Mouse (Mus musculus) limb, embryonic 10.5 days (tissue): ENCODE results near the gene Acsm2. TPM values are rescaled to one million over a fixed set of nuclear protein-coding genes. Genes with fewer than 3 reads are reported as not detected.
"Not testable (repeated sequence)": the region's sequence is repeated elsewhere in the genome, so short reads cannot be mapped to it uniquely, and the experiment has no call there.

Experiments
- DNase-seq: peaks from one replicate; pipeline ENCODE4 v3.0.0-alpha.2; 2017; ENCODE audit warnings: low spot score
- H3K27ac ChIP-seq: fragments of 300-500 bp; sonication (generic); 2 replicates; pipeline ENCODE4 v1.5.1; 2016; ENCODE audit warnings: mild to moderate bottlenecking
- H3K27me3 ChIP-seq: fragments of 300-500 bp; sonication (generic); 2 replicates; pipeline ENCODE4 v1.6.1; 2016; ENCODE audit warnings: low read depth, mild to moderate bottlenecking; ENCODE audit not compliant: poor library complexity, severe bottlenecking
- H3K36me3 ChIP-seq: fragments of 300-500 bp; sonication (generic); 2 replicates; pipeline ENCODE4 v1.6.1; 2016; ENCODE audit warnings: mild to moderate bottlenecking, moderate library complexity
- H3K4me1 ChIP-seq: fragments of 300-500 bp; sonication (generic); 2 replicates; pipeline ENCODE4 v1.6.1; 2016
- H3K4me3 ChIP-seq: fragments of 300-500 bp; sonication (generic); 2 replicates; pipeline ENCODE4 v1.5.1; 2016; ENCODE audit warnings: mild to moderate bottlenecking, moderate library complexity
- H3K9me3 ChIP-seq: fragments of 300-500 bp; sonication (generic); replicated peaks from 2 replicates; pipeline ENCODE4 v1.6.1; 2016; ENCODE audit warnings: mild to moderate bottlenecking
- WGBS: fragments of 180-500 bp; shearing (Covaris S2); methylation state at CpG from one replicate; pipeline ENCODE4 v1.1.7; 2016; 5-methylcytosine and 5-hydroxymethylcytosine counted together
- polyA plus RNA-seq: library from polyadenylated mRNA; unstranded; fragments of >200 nt; fragmentation: Nextera tagmentation; extraction: Ambion mirVana; gene quantifications from 2 replicates; pipeline ENCODE4 v1.2.1, GENCODE M21; 2016

Acsm2 gene
- polyA plus RNA-seq, 1 experiment from 2014 or later = not detected

GRCm38 (mm10) chr7:119528617-119529016, 25.5 kb upstream of the Acsm2 start:
- Histone ChIP-seq H3K9me3 (no peaks in the 10 kb centered on the region), H3K4me1 (no peaks in the 10 kb centered on the region), H3K27ac (no peak overlapping the region), H3K4me3 (no peak overlapping the region), H3K27me3 (no peaks in the 10 kb centered on the region), H3K36me3 (no peaks in the 10 kb centered on the region)
- 67% methylated on average over 7 of the region's 7 CpGs for WGBS
- DNase-seq = no peak

- no peak for DNase-seq
- 70% methylated on average over 1 of the region's 1 CpGs for WGBS
- Histone ChIP-seq H3K9me3 (no peaks in the 10 kb centered on the region), H3K4me1 (no peaks in the 10 kb centered on the region), H3K27ac (no peak overlapping the region), H3K4me3 (no peak overlapping the region), H3K36me3 (no peaks in the 10 kb centered on the region), H3K27me3 (no peaks in the 10 kb centered on the region)
These were observed 21.2 kb upstream of the Acsm2 start for GRCm38 (mm10) chr7:119532924-119533323.

DNA sequence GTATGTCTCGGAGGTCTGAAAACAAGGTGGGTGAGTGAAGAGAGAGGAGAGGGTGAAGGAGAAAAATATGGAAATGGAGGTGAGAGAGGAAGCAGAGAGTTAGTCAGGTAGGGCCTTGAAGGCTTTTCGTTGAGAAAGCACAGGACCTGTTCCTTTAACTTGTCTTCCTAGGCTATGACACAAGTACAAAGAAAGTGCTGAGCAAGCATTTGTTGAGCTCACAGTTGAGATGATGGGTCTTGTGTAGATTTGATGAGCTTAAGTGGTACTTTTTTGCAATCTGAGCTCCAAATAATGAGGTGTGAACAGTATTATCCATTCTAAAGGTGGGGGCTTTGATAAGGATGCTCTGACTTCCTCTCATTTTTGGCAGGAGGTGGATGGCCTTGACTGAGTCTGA, 19.8 kb upstream of the Acsm2 start:
- Histone ChIP-seq H3K36me3 (no peaks in the 10 kb centered on the region), H3K27ac (no peak overlapping the region), H3K27me3 (no peaks in the 10 kb centered on the region), H3K4me3 (no peak overlapping the region), H3K4me1 (no peaks in the 10 kb centered on the region), H3K9me3 (no peaks in the 10 kb centered on the region)
- 88% methylated on average over 2 of the region's 2 CpGs for WGBS
- DNase-seq = no peak

DNA sequence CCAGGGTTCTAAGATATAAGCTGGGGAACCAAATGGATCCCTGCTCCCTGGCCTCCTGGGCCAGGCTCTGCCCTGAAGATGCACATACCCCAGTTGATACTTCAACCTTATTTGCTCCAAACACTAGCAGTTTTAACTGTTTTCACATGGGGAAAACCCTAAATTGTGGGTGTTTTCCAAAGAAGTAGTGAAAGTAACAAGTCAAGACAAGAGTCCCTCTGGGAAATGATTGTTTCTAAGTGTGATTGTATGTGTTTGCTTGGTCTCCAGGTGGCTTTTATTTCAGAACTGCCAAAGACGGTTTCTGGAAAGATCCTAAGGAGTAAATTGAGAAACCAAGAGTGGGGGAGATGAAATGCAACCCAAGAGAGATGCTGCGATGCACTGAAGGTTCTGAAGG, 11.7 kb upstream of the Acsm2 start:
- no peak overlapping the region for H3K27ac ChIP-seq
- H3K4me1 ChIP-seq = no peaks in the 10 kb centered on the region
- no peaks in the 10 kb centered on the region for H3K9me3 ChIP-seq
- H3K36me3 ChIP-seq = no peaks in the 10 kb centered on the region
- 83% methylated on average over 2 of the region's 2 CpGs for WGBS
- no peaks in the 10 kb centered on the region for H3K27me3 ChIP-seq
- DNase-seq = no peak
- H3K4me3 ChIP-seq = no peak overlapping the region

- DNase-seq = no peak
- Histone ChIP-seq H3K4me1 (no peaks in the 10 kb centered on the region), H3K9me3 (no peaks in the 10 kb centered on the region), H3K27ac (no peak overlapping the region), H3K36me3 (no peaks in the 10 kb centered on the region), H3K27me3 (no peaks in the 10 kb centered on the region), H3K4me3 (no peak overlapping the region)
These were observed 8.6 kb upstream of the Acsm2 start for GRCm38 (mm10) chr7:119545572-119545971.

DNA sequence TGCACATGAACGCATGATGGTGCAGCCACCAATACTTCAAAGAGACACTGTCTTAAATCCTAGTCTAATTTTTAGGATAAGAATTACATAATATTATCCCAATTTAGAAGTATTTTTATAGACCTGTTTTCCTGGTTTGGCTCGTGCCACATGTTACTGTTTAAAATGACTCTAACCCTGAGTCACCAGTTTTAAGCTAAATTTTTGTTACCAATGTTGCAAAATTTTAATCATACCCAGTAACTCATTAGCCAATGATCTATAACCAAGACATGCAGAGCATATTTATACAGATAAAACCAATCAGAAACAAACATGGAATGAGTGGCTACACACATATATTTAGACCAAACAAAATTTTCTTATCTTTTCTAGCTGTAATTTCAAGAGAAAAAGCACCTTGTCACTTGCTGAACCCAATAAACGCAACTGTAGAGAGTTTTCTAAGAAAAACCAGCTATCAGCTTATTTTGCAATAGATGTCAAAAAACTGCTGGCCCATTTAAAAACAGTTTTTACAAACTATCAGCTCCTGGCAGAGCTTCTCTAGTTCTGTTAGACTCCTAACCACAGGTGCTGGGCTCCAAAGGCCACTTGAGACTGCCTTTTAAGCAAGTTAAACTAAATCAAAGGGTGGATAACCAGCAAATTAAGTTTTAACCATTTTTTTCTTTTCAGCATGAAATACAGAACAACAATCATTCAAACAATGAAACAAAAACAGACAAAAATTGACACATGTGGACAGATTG, 3.5 kb upstream of the Acsm2 start:
- no peak for DNase-seq
- WGBS = 87% methylated on average over 3 of the region's 3 CpGs
- H3K9me3 ChIP-seq = no peaks in the 10 kb centered on the region
- H3K4me3 ChIP-seq = no peak overlapping the region
- H3K27ac ChIP-seq = no peak overlapping the region
- H3K27me3 ChIP-seq = no peaks in the 10 kb centered on the region
- no peaks in the 10 kb centered on the region for H3K36me3 ChIP-seq
- H3K4me1 ChIP-seq = no peaks in the 10 kb centered on the region

DNA sequence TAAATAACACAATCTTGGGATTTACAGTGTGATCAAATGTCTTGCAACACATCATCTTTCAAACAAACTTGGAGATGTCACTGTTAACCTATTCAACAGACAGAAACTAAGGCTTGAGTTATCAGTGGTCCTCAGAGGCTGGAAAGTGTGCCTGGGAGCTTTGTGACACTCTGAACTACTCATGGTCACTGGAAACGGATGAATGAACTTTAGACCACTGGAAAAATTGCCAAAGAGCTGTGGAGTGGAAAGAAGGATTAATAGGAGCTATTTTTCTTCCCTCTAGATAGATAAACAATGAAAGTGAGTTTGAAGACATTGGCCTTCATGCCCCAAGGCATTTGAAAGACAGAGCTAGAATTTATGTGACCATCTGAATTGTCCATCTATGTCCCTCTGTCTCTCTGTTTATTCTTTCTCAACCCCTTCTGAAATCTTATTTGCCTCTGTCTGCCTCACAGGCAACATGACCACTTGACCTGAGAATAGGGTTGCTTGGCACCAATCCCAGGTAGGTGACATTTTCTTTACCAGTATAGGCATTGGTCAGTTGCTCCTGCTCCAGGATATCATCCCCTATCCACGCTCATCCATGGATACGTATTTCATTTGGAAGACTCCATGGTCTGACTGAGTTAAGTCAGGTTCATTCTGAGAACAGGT, 5.8 kb downstream of the Acsm2 start:
- Histone ChIP-seq H3K9me3 (no peaks in the 10 kb centered on the region), H3K4me1 (no peaks in the 10 kb centered on the region), H3K36me3 (no peaks in the 10 kb centered on the region), H3K27me3 (no peaks in the 10 kb centered on the region), H3K4me3 (no peak overlapping the region), H3K27ac (no peak overlapping the region)
- DNase-seq = no peak
- 85% methylated on average over 3 of the region's 3 CpGs for WGBS

GRCm38 (mm10) chr7:119560452-119560835, 6.3 kb downstream of the Acsm2 start:
- 86% methylated on average over 3 of the region's 3 CpGs for WGBS

GRCm38 (mm10) chr7:119561441-119561840, 7.3 kb downstream of the Acsm2 start:
- 65% methylated on average over 4 of the region's 4 CpGs for WGBS
- no peaks in the 10 kb centered on the region for H3K27me3 ChIP-seq
- no peak overlapping the region for H3K4me3 ChIP-seq
- H3K9me3 ChIP-seq = no peaks in the 10 kb centered on the region
- DNase-seq = no peak
- no peaks in the 10 kb centered on the region for H3K36me3 ChIP-seq
- no peaks in the 10 kb centered on the region for H3K4me1 ChIP-seq
- H3K27ac ChIP-seq = no peak overlapping the region

More at GRCm38 (mm10) chr7:119560452-119560835, 6.3 kb downstream of the Acsm2 start:
- no peak overlapping the region for H3K4me3 ChIP-seq
- no peak overlapping the region for H3K27ac ChIP-seq
- no peaks in the 10 kb centered on the region for H3K27me3 ChIP-seq
- H3K4me1 ChIP-seq = no peaks in the 10 kb centered on the region
- H3K36me3 ChIP-seq = no peaks in the 10 kb centered on the region
- no peak for DNase-seq
- H3K9me3 ChIP-seq = no peaks in the 10 kb centered on the region

GRCm38 (mm10) chr7:119562476-119562875, 8.3 kb downstream of the Acsm2 start:
- not testable (repeated sequence) for H3K27ac ChIP-seq, H3K4me3 ChIP-seq, H3K4me1 ChIP-seq, DNase-seq, H3K36me3 ChIP-seq, H3K27me3 ChIP-seq, H3K9me3 ChIP-seq
- 90% methylated on average over 2 of the region's 2 CpGs for WGBS

DNA sequence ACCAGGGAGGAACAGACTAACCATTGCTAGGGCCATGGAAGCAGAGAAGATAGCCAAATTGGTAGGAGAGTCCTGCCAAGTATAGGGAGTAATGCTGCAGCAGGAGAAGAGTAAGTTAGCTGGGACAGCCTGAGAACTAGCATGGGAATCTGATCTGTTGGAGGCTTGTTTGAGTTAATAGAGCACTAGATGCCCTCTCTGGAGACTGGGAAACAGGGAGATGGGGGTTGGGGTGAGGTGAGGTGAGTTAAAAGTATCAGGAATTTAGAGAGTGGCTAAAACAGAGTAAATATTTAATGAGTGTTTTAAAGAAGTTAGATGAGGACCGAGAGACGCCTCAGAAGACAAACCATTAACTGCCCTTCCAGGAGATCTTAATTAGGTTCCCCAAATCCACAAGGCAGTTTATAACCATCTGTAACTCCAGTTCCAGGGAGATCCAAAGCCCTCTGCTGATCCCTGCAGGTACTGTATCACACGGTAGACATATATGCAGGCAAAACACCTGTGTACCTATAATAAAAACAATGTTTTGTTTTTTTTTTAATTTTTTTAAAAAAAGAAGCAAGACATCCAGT, 40.5 kb downstream of the Acsm2 start:
- Histone ChIP-seq H3K27ac (no peak overlapping the region), H3K36me3 (no peaks in the 10 kb centered on the region), H3K4me1 (no peaks in the 10 kb centered on the region), H3K9me3 (no peaks in the 10 kb centered on the region), H3K27me3 (no peaks in the 10 kb centered on the region), H3K4me3 (no peak overlapping the region)
- no peak for DNase-seq
- 80% methylated on average over 3 of the region's 3 CpGs for WGBS

- H3K4me3 ChIP-seq = no peak overlapping the region
- H3K36me3 ChIP-seq = no peaks in the 10 kb centered on the region
- no peaks in the 10 kb centered on the region for H3K27me3 ChIP-seq
- no peak for DNase-seq
- WGBS = 31% methylated on average over 1 of the region's 1 CpGs
- H3K9me3 ChIP-seq = no peaks in the 10 kb centered on the region
- H3K27ac ChIP-seq = no peak overlapping the region
- H3K4me1 ChIP-seq = no peaks in the 10 kb centered on the region
These were observed 41.2 kb downstream of the Acsm2 start for GRCm38 (mm10) chr7:119595306-119595705.

GRCm38 (mm10) chr7:119596536-119596935, 42.4 kb downstream of the Acsm2 start:
- Histone ChIP-seq H3K27ac (no peak overlapping the region), H3K36me3 (no peaks in the 10 kb centered on the region), H3K9me3 (no peaks in the 10 kb centered on the region), H3K27me3 (no peaks in the 10 kb centered on the region), H3K4me3 (no peak overlapping the region), H3K4me1 (no peaks in the 10 kb centered on the region)
- no peak for DNase-seq
- WGBS = 77% methylated on average over 2 of the region's 2 CpGs
